Mouse (Mus musculus): Measurements from ENCODE around the gene Gm49333. TPM values are rescaled to one million over a fixed set of nuclear protein-coding genes. Genes with fewer than 3 reads are reported as not detected.

Gene Gm49333
- polyA plus RNA-seq, 1 experiment from 2014 or later, result not detected

DNA sequence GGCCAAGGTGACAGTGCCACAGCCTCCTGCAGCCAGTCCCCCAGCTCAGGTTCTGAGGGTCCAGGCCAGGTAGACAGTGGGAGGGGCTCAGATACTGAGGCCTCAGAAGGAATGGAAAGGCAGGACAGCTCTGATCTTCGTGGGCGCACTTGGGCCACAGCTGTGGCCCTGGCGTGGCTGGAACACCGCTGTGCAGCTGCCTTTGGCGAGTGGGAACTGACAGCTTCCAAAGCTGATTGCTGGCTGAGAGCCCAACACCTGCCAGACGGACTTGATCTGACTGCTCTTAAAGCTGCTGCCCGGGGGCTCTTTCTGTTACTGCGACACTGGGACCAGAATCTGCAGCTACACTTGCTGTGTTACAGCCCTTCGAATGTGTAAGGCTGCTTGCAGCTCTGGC is 6.7 kb upstream of the Gm49333 start:
- 53% methylated on average over 9 of the region's 9 CpGs for WGBS
- no peak overlapping the region for H3K27ac ChIP-seq (replicated peaks)
- no peak overlapping the region for H3K9ac ChIP-seq
- H3K9me3 ChIP-seq, result no peaks in the 10 kb centered on the region
- no peak for ATAC-seq (ENCODE audit: low FRiP score, low read depth)
- no peak overlapping the region for H3K4me3 ChIP-seq
- no peak overlapping the region for H3K4me2 ChIP-seq
- H3K4me1 ChIP-seq (replicated peaks), result peaks cover 12% of the 10 kb centered on the region
- H3K36me3 ChIP-seq, result peaks cover 48% of the 10 kb centered on the region
- H3K27me3 ChIP-seq, result no peaks in the 10 kb centered on the region

DNA sequence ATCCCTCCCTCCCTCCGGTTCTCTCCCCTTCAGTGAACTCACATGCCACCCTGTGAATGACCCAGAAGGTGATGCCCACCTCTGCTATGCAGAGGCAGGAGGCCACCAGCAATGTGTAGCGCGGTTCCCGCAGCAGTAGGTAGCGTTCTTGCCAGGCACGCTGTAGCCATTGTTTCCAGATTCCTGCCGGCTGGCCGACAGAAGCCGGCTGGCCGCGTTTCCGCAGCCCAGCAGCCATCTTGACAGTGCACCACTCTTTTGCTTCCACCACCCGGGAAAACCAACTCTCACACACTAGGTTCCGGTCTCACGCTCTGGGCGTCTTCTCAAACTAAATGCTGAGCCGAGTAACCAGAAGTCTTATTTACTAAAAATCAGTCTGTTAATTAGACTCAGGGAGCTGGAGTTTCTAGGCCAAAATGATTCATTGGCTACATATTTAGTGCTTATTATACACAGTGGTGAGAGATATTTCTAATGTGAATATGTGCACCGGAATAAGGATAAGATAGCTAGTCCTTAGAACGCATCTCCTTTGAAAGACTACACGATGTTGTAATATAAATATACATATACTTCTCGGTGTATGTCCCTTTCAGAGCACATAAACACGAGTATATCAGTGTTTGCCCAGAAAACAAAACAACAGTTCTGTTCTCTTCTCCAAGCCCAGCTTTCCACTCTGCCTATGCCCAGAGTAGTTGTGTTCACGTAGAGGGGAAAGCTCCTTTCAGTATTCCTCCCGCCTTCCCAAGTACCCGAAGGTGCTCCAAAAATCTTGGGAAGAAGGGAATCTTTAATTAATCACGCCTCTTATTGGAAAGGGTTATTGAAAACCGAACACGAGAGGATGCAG is 681 bp upstream of the Gm49333 start:
- H3K36me3 ChIP-seq, result peaks cover 21% of the 10 kb centered on the region
- peak overlapping the region; percentile 93 for H3K27ac ChIP-seq (replicated peaks)
- ATAC-seq (ENCODE audit: low FRiP score, low read depth), result peak; percentile 59
- peak overlapping the region; percentile 92 for H3K9ac ChIP-seq
- under 1% methylated on average over 28 of the region's 28 CpGs for WGBS
- no peaks in the 10 kb centered on the region for H3K9me3 ChIP-seq
- no peaks in the 10 kb centered on the region for H3K27me3 ChIP-seq
- H3K4me2 ChIP-seq, result peak overlapping the region; percentile 86
- H3K4me1 ChIP-seq (replicated peaks), result peaks cover 30% of the 10 kb centered on the region
- peak overlapping the region; percentile 96 for H3K4me3 ChIP-seq

DNA sequence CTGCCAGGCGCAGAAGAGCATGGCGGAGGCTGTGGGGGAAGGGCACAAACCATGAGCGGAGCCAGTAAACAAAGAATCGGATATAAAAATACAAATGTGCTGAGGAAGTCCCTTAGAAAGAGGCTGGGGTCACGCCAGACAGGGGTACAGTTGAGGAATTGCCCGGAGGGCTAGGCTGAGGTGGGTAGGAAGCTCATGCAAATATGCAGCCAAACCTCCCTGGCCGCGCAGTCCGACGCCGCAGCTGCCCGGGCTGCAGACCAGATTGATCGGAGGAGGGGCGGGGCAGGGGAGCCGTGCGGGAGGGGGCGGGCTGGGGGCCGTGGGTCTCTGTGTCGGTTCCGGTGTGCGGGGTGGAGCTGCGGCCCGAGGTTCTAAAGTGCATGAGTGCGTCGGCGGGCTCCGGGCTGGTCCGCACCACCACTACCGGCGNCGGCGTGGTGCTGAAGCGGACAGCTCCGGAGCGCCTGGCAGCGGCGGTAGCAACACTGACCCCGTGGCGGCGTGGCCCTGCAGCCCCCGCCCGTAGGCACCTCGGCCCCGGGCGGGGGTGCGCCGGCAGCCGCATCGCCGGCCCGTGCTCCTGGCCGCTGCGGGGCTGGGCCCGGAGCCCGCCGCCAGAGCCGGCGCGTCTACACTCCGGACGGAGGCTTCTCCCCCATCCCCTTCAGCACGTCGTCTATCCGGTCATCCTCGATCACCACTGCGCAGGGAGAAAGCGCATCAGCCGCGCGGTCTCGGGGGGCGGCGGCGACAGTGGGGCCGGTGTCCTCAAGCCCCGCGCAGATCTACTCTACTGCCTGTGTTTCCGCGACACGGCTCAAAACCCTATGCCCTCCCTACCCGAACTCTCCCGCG is 8.4 kb downstream of the Gm49333 start:
- H3K4me3 ChIP-seq, result peak overlapping the region; percentile 77
- H3K36me3 ChIP-seq, result 0 out of 2 replicates have a peak, but pooled peaks cover 11% of the 10 kb centered on the region
- H3K27me3 ChIP-seq, result no peaks in the 10 kb centered on the region
- peak overlapping the region; percentile 93 for H3K27ac ChIP-seq (replicated peaks)
- H3K4me2 ChIP-seq, result peak overlapping the region; percentile 94
- H3K9me3 ChIP-seq, result no peaks in the 10 kb centered on the region
- ATAC-seq (ENCODE audit: low FRiP score, low read depth), result peak; percentile 24
- H3K4me1 ChIP-seq (replicated peaks), result peaks cover 31% of the 10 kb centered on the region
- under 1% methylated on average over 80 of the region's 83 CpGs for WGBS
- peak overlapping the region; percentile 89 for H3K9ac ChIP-seq

DNA sequence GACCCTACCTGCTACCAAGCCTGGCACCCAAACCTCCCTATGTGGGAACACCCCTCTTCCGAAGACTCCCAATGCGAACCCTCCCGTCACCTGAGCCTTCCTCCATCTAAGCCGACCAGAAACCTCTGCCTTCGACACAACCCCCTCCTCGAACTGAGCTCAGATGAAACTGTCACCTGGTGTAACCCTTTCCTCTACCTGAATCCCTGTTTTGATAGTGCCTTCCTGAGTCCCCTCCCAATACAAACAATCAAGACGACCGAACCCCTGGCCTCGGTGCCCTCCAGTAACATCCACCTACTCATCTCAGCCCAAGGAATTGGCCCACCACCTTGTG is 9.0 kb downstream of the Gm49333 start:
- Histone ChIP-seq H3K9ac (peak overlapping the region; percentile 89), H3K9me3 (no peaks in the 10 kb centered on the region), H3K4me3 (peak overlapping the region; percentile 77), H3K36me3 (0 out of 2 replicates have a peak, but pooled peaks cover 11% of the 10 kb centered on the region), H3K27me3 (no peaks in the 10 kb centered on the region), H3K27ac (replicated peaks) (peak overlapping the region; percentile 93), H3K4me2 (peak overlapping the region; percentile 94), H3K4me1 (replicated peaks) (peaks cover 31% of the 10 kb centered on the region)
- 2% methylated on average over 9 of the region's 9 CpGs for WGBS
- peak; percentile 11 for ATAC-seq (ENCODE audit: low FRiP score, low read depth)

DNA sequence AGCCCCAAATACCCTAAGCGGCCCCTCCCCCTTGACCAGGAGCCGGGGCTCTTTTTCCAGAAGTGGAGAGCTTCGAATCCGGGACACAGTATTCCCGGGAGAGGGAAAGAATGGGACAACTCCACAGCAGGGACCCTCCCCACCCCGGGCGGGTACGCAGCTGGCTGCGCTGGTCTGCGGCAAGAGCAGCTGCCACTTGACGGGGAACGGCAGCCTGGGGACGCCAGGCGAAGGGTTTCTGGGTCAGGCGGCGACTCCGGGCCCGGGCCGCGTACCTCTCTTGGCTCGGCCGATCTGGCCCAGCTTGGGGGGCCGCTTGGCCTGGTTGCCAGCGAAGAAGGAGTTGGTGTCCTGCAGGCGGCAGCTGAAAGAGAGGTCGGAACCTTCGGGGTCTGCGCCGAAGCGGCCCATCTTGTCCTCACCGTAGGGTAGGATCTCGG is 9.4 kb downstream of the Gm49333 start:
- H3K27ac ChIP-seq (replicated peaks), result peak overlapping the region; percentile 93
- H3K4me2 ChIP-seq, result peak overlapping the region; percentile 94
- no peaks in the 10 kb centered on the region for H3K9me3 ChIP-seq
- peak; percentile 4; the same call in 1 of the 2 replicates for ATAC-seq (ENCODE audit: low FRiP score, low read depth)
- H3K4me1 ChIP-seq (replicated peaks), result peaks cover 31% of the 10 kb centered on the region
- H3K27me3 ChIP-seq, result no peaks in the 10 kb centered on the region
- H3K36me3 ChIP-seq, result 0 out of 2 replicates have a peak, but pooled peaks cover 11% of the 10 kb centered on the region
- H3K4me3 ChIP-seq, result peak overlapping the region; percentile 77
- WGBS, result under 1% methylated on average over 32 of the region's 32 CpGs
- peak overlapping the region; percentile 89 for H3K9ac ChIP-seq

DNA sequence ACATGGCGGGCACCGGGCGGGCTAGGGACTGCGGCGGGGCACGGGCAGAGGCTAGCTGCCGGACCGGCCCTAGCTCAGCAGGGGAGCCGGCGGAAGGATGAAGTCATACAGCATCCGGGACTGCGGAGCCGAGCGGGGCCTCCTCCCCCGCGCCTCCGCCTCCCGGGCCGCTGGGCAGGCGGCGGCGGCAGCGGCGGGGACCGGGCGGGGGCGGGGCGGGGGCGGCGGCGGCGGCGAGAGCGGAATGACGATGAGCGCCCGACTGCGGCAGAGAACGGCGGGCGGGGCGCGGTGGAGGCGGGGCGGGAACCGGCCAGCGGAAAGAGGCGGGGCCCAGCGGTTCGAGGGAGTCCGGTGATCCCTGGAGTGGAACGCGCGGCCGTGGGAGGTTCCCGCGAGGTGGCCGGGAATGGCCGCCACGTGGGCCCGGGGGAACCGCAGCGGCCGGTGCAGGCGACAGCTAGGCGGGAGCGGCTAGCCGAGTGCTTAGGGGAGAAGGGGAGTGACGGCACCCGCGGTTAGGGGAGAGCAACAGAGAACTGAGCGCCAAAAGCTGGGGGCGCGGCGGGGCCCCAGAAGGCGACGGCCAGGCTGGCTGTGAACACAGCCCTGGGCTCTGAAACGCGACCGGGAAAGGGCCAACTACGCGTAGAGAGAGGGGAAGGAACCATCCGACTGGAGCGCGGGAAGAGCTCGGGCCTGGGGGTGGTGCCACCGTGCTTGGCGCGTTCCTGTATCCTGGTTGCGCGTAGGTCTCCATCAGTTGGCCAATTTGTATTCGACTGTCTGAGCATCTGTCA is 10.0 kb downstream of the Gm49333 start, which contains the start of gene Camk2n2:
Camk2n2 (minus strand) TSS at position 97 of the 800 bp plus-strand sequence.
- H3K36me3 ChIP-seq, result 0 out of 2 replicates have a peak, but pooled peaks cover 11% of the 10 kb centered on the region
- no peaks in the 10 kb centered on the region for H3K27me3 ChIP-seq
- peak within 1 kb of the TSS; percentile 94 for H3K4me2 ChIP-seq
- under 1% methylated on average over 85 of the region's 92 CpGs for WGBS
- H3K27ac ChIP-seq (replicated peaks), result peak within 1 kb of the TSS; percentile 93
- no peaks in the 10 kb centered on the region for H3K9me3 ChIP-seq
- ATAC-seq (ENCODE audit: low FRiP score, low read depth), result peak; percentile 65
- H3K4me3 ChIP-seq, result peak within 1 kb of the TSS; percentile 77
- peaks cover 31% of the 10 kb centered on the region for H3K4me1 ChIP-seq (replicated peaks)
- H3K9ac ChIP-seq, result peak within 1 kb of the TSS; percentile 89

DNA sequence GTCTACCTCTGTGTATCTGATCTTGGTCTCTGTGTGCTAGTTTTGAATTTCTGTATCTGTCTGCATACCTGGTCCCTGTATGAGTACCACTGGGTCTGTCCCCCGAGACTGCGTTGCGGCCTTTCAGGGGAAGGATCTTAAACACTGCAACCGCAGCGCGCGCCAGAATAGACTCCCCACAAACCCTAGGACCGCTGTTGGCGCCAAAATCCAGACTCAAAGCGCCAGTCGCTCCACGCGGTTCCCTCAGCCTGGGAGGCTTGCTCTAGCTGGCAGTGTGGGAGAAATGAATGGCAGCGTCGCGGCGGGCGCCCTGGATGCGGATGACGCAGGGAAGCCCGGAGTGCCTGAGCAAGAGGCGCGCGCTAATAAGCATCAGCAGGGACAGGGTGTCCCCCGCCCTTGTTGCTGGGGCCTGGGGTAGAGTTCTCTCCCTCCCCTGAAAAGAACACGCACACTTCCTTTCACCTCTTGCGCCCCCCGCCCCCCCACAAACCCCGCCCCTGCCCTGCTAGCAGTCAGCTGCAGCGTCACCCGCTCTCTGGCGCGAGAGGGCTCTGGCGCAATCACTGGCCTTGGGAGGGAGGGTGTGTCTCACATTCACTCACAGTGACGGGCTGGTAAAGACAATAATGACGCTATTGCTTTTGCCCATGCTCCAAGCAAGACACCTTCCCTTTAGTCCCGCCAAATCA is 10.7 kb downstream of the Gm49333 start:
- H3K4me3 ChIP-seq, result peak overlapping the region; percentile 77
- peak overlapping the region; percentile 94 for H3K4me2 ChIP-seq
- H3K27me3 ChIP-seq, result no peaks in the 10 kb centered on the region
- peak; percentile 76 for ATAC-seq (ENCODE audit: low FRiP score, low read depth)
- H3K9ac ChIP-seq, result peak overlapping the region; percentile 89
- H3K9me3 ChIP-seq, result no peaks in the 10 kb centered on the region
- H3K27ac ChIP-seq (replicated peaks), result peak overlapping the region; percentile 93
- WGBS, result under 1% methylated on average over 36 of the region's 37 CpGs
- H3K36me3 ChIP-seq, result 0 out of 2 replicates have a peak, but pooled peaks cover 8% of the 10 kb centered on the region
- peaks cover 31% of the 10 kb centered on the region for H3K4me1 ChIP-seq (replicated peaks)

DNA sequence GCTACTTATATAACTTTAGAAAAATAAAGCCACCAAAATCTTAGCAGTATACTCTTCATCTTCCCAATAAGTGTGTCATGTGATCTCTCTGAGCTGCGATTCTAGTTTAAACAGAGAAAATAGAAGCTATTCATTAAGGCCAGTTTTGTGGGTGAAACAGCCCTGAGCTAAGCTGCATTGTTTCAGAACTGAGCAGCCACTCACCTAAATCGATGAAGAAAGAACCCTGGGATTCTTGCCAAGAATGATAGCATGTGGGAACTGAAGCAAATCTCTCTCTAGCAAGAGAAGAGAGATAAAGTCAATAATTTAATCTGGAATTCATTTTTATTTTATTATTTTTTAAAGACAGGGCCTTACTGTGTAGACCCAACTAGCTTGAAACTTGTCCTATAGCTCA is 11.8 kb downstream of the Gm49333 start:
- 40% methylated on average over 2 of the region's 2 CpGs for WGBS
- H3K9me3 ChIP-seq, result no peaks in the 10 kb centered on the region
- H3K4me2 ChIP-seq, result peak overlapping the region; percentile 94
- peaks cover 30% of the 10 kb centered on the region for H3K4me1 ChIP-seq (replicated peaks)
- H3K27me3 ChIP-seq, result no peaks in the 10 kb centered on the region
- peak overlapping the region; percentile 93 for H3K27ac ChIP-seq (replicated peaks)
- no peak overlapping the region for H3K9ac ChIP-seq
- no peaks in the 10 kb centered on the region for H3K36me3 ChIP-seq
- ATAC-seq (ENCODE audit: low FRiP score, low read depth), result no peak
- H3K4me3 ChIP-seq, result no peak overlapping the region

DNA sequence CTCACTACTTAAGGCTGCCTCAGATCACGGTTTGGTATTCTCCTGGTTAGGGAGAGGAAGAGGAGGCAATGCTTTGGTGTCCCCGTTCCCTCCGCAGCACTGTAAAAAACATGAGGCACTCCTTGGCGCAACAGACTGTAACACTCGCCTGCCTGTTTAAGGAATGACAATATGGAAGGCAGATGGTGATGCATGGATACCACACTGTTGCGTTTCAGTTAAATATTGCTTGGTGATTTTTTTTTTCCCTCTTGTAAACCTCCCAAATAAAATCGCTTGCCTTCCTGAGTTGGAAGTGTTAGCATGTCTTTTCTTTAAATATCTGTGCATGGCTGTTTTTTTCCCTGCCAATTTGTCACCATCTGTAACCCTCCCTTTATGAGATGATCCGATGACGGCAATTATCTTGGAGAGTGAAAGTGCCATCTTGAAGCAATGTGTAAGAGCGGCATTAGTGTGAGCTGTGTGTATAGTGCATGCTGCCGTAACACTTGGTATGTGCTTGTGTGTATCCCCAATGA is 17.5 kb downstream of the Gm49333 start:
- Histone ChIP-seq H3K9me3 (no peaks in the 10 kb centered on the region), H3K4me1 (replicated peaks) (peaks cover 29% of the 10 kb centered on the region), H3K36me3 (peaks cover 1% of the 10 kb centered on the region), H3K4me3 (peak overlapping the region; percentile 74), H3K4me2 (peak overlapping the region; percentile 94), H3K9ac (no peak overlapping the region), H3K27me3 (no peaks in the 10 kb centered on the region), H3K27ac (replicated peaks) (peak overlapping the region; percentile 76)
- no peak; the same call in 1 of the 2 replicates for ATAC-seq (ENCODE audit: low FRiP score, low read depth)
- 50% methylated on average over 11 of the region's 11 CpGs for WGBS

DNA sequence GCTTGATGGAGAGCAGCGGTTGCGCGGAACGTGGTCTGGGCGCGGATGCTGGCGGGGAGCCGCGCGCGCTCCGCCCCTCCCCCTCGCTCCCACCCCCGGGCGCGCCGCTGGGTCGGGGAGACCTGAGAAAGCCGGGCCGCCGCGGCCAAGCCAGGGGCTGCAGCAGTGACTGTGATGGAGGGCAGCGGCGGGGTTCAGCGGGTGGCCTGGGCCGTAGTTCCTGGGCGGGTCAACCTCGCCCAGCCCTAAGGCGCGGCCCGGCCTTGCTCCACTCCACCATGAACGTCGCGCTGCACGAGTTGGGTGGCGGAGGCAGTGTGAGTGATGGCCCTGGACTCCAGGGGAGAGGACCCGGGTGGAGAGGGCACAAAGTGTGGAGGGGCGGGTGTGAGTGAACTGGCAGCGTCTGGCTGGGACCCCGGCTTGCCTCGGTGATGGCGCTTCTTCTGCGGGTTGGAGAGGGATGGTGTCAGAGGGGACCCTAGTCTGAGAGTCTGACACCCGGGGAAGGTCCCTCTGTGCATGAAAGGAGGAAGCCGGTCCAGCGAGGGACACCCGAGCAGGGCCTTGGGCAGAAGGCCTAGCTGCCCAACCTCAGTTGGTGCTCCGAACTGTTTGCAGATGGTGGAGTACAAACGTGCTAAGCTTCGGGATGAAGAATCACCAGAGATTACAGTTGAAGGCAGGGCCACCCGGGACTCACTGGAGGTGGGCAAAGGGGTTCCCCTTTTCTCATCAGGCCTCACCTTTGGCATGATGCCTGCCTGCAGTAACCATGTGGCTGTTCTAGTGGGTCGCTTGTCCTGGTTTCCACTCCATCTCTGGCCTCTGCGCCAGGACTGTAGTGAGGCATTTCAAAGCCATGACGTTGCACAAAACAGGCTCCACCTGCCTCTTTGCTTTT is 18.6 kb downstream of the Gm49333 start, which contains the start of gene Ece2:
Ece2 (plus strand) TSS at position 98 of the 904 bp plus-strand sequence.
- peaks cover 4% of the 10 kb centered on the region for H3K36me3 ChIP-seq
- H3K27me3 ChIP-seq, result no peaks in the 10 kb centered on the region
- no peaks in the 10 kb centered on the region for H3K9me3 ChIP-seq
- H3K27ac ChIP-seq (replicated peaks), result peak within 1 kb of the TSS; percentile 76
- WGBS, result 6% methylated on average over 41 of the region's 54 CpGs
- ATAC-seq (ENCODE audit: low FRiP score, low read depth), result peak; percentile 57
- H3K4me2 ChIP-seq, result peak within 1 kb of the TSS; percentile 94
- peak within 1 kb of the TSS; percentile 74 for H3K4me3 ChIP-seq
- H3K4me1 ChIP-seq (replicated peaks), result peaks cover 29% of the 10 kb centered on the region
- H3K9ac ChIP-seq, result peak within 1 kb of the TSS; percentile 86
